Mouse (Mus musculus) lung, adult 2 months (tissue): ENCODE measurements at regions not wholly inside any gene's neighbourhood (a gene's known extent, or its start where the extent isn't known, plus 50 kb on each side); places are given as distances from the start of the nearest gene placed in this dataset.

Experiments
- CTCF ChIP-seq: fragments of 200-500 bp; IDR thresholded peaks from 2 replicates; pipeline ENCODE4 v1.5.1; 2011; ENCODE audit warnings: mild to moderate bottlenecking, low read length, control low read depth; ENCODE audit not compliant: insufficient read depth
- POLR2A ChIP-seq: fragments of 200-500 bp; IDR thresholded peaks from 2 replicates; pipeline ENCODE4 v1.6.1; 2011; ENCODE audit warnings: low read depth, mild to moderate bottlenecking, control low read depth, low read length, borderline replicate concordance; ENCODE audit errors: extremely low read depth

GRCm38 (mm10) chr12:106535628-106536288 is 525.7 kb downstream of the Vrk1 start:
- TF ChIP-seq CTCF, result no peak
- no peak for TF ChIP-seq POLR2A
